Mouse (Mus musculus) retina, adult 2 months (tissue): Measurements from ENCODE around the gene Cox10.
"Not testable (repeated sequence)": the region's sequence is repeated elsewhere in the genome, so short reads cannot be mapped to it uniquely, and the experiment has no call there.

Experiments used
- DNase-seq: peaks from one replicate; pipeline ENCODE4 v3.0.0-alpha.2; 2012; ENCODE audit warnings: low read depth, low spot score

Gene Cox10

DNA sequence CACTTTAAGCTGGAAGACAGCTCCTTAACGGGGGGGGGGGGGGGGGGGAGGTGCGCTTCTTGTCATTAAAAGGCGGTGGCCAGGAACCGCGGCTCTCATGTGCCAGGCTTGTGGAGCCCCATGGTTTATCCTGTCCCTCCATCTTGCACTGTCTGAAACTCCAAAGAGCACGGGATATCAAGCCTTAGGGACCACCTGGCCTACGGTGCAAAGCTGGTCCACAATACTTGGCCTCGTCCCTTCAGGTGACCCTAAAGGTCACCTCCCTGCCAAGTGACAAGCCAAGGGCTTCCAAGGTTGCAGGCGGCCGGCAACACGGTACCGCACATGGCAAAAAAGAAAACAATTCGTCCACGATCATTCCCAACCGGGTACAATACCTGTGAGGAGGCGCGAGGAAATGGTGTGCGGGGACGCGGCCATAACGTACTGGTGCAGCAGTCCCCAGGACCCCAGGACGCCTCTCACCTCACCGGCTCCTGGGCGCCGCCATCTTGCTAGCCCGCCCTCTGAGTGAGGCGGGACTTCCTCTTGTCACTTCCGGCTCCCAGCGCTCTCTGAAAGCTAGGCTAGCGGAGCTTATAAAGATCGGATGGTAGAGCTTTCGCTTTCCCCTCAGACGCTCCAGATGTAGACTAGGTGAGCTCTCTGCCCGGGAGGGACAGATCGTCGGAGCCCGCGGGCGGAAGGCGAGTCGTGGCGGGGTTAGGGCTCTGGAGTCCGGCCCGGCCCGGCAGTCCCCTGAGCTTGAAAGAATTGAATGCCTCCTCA, at the start of gene Cox10:
Gene Cox10 (minus strand): TSS at position 513 of the 771 bp plus-strand sequence.
- peak; percentile 84 for DNase-seq

- DNase-seq, result no peak
Measured at GRCm38 (mm10) chr11:64128016-64128415, 48.7 kb upstream of the Cox10 start.

DNA sequence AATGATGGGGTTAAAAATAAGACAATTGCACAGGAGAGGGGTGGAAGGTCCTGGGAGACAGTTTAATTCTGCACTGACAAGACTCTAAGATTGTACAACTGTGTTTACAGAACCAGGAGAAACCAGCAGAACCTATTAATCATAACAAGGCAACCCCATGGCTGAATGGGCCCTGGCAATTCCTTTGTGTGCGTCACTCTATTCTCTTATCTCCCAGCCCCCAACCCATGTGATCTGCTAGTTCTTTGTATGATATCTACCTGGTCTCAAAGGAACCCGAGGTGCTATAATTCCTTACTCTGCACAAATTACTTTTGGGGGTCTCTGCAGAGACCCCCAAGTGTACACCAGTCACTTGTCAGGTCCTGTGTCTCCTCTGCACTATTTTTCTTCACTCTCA, 46.2 kb upstream of the Cox10 start:
- DNase-seq, result no peak

- not testable (repeated sequence) for DNase-seq
Measured at GRCm38 (mm10) chr11:64123174-64123573, 43.9 kb upstream of the Cox10 start.

DNA sequence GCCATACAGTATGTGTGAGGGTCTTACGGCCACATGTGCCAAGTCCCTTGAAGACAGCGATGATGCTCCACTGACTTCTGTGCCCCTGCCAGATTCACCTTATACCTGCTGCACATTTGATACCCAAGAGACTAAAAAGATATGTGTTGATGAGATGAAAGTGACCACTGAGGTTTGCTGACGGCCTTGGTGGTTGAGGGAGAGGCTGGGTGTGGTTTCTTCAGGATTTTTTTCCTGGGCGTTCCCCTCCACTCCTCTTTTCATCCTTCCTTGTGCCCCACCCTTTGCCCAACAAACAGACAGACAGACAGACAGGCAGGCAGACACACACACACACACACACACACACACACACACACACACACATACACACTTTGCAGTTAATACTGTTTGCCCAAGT, 37.4 kb upstream of the Cox10 start:
- DNase-seq, result no peak

DNA sequence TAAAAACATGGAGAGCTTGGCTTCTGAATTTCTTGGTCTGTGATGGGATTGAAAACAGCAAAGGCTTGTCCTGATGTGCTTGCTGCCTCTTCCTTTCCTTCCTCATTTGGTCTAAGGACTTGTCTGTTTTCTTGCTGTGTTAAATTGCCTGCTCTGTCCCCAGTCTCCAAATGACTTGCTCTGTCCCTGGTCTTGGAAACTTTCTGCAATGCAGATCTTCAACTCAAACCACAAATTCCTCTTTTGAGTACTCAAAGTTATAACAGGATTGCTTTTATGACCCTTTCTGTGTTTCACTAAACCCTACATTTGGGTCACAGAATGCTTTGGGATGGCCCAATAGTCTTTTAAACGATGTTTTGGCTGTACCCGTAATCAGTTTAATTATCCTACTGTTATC, 36.6 kb upstream of the Cox10 start:
- no peak for DNase-seq

DNA sequence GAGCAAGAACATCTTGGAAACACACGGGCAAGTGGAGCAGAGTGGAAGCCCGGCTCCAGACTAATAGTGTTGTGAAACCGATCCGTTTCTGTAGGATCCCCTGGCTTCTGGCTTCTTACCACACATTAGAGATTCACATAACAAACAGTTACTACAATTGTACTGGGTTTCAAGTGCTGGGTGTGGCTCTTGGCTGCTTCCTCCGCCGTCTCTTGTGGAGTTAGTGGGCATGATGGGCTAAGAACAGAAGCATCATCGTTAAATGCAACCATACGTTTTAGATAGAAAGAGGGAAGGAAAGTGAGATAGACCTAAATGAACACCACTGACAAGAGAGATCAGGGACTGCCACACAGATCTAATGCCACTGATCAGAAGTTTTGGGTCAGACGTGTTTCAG, 35.8 kb upstream of the Cox10 start:
- no peak for DNase-seq

DNA sequence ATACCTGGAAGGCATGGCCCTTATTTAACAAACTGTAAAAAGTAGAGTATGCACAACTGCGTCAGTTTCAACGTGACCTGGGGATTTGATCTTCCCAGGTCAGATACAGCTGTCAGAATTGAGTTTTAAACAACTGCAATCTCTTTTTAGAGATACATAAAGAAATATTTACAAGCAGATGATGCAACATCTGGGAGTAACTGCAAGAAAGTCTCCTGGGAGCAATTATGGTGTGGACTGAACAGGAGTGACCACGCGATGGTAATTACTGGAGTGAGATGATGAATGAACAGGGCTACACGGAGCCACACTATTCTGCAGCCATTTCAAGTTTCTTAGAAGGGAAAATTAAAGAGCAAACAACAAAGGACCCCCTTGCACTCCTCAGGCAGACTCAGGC, 20.8 kb upstream of the Cox10 start:
- no peak for DNase-seq

DNA sequence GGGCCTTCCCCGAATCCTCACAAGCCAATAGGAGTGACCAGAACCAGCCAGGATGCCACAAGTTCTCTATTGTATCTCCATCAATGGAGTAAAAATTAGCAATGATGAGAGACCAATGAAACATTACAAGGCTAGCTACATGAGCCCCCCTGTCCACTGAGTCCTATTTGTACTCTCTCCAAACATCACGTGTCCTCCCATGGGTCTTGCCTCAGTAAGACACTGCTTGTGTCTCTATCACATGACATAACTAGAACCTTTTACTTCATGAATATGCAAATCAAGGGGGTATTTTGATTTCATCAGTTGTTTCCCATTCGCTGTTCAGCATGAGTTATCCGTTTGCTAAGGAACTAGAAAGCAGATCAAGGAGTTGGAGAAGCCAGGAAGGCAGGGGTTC, 13.8 kb upstream of the Cox10 start:
- DNase-seq, result no peak

DNA sequence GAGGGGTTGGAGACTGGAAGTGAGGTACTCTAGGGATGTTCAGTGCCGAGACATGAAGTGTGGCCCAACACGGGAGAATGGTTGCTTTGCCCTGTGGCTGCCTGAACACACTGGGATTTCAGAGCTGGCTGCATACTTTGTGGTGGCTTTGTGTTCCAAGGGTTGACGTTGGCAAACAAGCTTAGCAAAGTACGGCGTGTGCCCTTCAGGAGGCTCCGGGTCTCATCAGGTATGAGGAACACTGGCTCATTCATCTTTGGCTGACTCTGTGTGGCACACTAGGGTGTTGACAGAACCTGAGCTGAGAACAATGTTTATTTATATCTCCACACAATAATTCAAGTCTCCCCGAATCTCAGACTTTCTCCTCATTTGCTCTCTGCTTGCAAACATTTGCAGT, 11.9 kb upstream of the Cox10 start:
- DNase-seq, result no peak

- DNase-seq, result no peak
Measured at GRCm38 (mm10) chr11:64089682-64090081, 10.4 kb upstream of the Cox10 start.

GRCm38 (mm10) chr11:64085888-64086287, 6.6 kb upstream of the Cox10 start:
- no peak for DNase-seq

DNA sequence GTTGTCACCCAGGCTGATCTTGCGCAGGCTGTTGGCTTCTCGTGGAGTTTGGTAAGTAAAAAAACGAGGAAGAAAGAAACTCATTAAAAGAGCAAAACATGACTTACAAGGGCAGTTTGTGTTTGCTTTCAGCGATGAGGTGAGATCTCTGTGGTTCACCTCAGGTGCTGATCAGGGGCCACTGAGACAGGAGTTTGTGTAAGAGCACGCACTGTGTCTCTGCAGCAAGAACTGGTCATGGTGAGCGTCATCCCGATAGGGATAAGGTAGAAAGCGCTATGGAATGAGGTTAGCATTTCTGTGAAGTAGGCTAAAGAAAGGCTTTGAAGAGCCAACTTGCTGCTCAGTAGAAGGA, 436 bp upstream of the Cox10 start:
- DNase-seq, result peak; percentile 0

DNA sequence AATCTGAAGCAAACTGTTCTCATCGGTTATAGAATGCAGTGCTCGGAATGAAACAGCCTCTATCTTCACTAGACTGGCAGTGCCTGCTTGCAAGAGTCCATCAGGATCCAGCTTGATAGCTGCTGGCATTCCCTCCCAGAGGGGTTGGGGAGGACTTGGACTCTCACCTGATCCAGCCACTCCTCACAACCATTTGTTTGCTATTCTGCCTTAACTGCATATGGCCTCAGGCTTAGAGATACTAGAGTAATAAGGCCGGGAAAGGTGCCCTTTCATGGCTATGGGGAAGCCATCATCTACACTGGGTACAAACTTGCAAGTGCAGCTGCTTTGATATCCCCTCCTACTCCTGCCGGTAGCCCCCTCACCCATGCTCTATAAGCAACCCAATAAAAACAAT, 3.1 kb downstream of the Cox10 start:
- DNase-seq, result no peak

DNA sequence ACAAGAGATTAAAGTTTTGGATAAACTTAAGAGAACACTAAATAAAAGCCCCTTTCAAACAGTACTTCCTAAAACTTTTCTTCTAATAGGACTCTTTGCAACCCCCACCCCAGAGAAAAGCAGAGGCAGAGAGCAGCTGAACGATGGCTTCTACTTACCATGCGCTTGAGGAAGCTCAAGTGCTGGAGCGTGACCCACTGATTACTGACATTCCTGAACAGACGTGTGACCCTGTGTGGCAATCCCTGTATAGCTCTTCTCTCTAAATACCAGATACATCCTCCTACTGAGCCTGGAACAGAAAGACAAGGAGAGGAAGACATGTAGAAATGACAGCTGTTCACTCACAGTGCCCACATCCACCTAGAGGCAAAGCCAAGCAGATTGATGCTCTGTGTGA, 5.9 kb downstream of the Cox10 start:
- DNase-seq, result no peak

DNA sequence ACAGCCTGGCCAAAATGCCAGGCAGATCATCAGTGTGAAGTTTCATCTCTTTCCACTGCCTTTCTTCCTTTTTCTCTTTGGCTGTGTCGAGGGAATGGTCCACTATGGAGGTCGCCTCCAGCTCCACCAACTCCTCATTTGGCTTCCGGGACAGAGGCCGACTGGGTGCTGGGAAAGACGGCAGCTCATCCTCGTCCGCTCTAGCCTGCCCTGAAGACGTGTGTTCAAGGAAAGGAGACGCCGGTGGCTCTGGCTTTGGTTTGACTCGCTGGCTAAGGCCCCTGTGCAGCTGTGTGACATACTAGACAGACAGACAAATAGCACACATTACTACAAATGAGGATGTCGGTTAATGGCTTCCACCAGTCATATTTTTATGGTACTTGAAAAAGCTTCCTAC, 7.7 kb downstream of the Cox10 start:
- DNase-seq, result no peak

GRCm38 (mm10) chr11:64066001-64066400, 13.3 kb downstream of the Cox10 start:
- DNase-seq, result no peak

DNA sequence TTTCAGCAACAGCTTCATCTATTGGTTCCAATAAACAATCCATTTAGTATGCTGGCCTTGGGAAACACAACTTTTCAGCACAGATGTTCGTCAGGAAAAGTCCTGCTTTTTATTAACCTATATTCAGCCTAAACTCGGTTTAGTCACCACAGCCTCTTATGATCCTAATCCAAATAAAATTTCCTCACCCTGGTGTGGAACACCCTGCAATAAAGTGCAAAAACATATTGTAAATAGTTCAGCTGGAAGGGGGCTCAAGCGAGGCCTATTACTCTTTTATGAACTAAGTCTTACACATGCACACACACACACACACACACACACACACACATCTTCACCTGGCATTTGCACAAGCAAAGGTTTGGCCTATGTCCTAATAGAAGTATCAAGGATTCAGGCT, 16.1 kb downstream of the Cox10 start:
- no peak for DNase-seq

DNA sequence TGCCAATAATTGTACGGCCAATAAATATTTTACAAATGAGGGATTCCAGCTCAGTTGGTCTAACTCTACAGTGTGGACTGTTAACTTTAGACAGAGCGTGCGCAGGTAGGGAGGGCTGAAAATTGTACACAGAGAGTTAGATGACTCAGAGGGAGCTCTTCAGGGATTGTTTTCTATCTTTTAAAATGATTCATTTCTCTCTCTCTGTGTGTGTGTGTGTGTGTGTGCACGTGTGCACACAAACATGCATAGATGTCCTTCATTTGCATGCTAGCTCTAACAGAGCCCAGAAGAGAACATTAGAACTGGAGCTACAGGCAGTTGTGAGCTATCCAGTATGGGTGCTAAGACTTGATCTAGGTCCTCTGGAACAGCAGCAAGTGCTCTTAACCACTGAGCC, 17.0 kb downstream of the Cox10 start:
- DNase-seq, result no peak

DNA sequence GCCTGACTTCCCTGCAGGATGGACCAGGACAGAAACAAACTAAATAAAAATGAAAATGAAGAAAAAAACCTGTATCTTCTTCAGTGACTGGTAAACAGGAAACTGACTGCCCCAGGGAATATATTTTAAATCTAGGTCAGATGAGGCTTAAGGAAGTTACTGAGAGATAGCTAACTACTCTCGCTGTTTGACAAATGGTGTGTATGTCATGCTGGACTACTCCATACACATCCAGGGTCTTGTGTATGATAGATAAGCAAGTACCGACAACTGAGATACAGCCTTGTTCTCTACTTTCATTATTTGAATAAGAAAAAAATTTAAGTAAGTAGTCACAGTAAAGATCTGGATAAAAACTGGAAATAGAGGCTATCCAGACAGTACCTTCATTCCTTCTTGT, 20.0 kb downstream of the Cox10 start:
- DNase-seq, result no peak

DNA sequence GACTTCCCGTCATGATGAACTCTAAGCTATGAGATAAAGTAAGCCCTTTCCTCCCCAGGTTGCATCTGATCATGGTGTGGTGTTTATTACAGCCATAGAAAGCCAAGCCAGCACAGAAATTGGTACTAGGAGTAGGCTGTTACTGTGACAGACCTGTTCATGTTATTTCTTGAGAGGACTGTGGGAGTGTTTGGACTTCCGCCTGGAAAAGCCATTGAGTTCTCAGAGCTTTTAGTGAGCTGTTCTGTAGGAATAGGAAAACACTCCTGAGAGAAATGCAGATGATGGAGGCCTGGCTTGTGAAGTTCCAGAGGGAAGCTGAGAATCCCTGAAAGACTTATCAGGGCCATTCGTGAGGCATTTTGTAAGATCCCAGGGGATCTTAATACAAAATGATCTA, 20.8 kb downstream of the Cox10 start:
- DNase-seq, result no peak

DNA sequence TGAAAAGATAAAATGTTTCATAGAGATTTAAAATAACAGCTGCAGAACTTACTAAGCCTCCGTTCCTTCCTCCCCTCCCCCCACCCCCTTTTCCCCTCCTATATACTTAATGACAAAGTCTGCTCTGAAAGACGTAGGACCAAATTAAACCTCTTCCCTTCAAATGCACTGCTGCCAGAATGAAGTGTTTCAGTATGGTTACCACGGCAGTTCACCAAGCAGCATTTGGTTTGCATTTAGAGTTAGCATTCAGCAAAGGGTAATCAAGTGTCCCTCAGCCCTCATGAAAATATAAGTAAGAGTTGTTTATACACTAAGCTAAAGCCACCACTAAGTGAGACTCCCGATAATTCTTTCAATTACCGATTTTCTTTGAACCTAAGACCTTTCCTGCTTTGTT, 25.9 kb downstream of the Cox10 start:
- no peak for DNase-seq

- no peak for DNase-seq
Measured at GRCm38 (mm10) chr11:64051195-64051968, 27.9 kb downstream of the Cox10 start.
